Mouse (Mus musculus) right cerebral cortex, adult 18-20 months (tissue): Measurements from ENCODE around the gene Ccdc141.
A peak's percentile ranks its signal among the peaks of the same experiment; 100 is the strongest.
"Not testable (repeated sequence)": the region's sequence is repeated elsewhere in the genome, so short reads cannot be mapped to it uniquely, and the experiment has no call there.

Experiments
- DNase-seq: peaks from one replicate; pipeline ENCODE4 v3.0.0; 2022; ENCODE audit warnings: mixed read lengths

The Ccdc141 gene

DNA sequence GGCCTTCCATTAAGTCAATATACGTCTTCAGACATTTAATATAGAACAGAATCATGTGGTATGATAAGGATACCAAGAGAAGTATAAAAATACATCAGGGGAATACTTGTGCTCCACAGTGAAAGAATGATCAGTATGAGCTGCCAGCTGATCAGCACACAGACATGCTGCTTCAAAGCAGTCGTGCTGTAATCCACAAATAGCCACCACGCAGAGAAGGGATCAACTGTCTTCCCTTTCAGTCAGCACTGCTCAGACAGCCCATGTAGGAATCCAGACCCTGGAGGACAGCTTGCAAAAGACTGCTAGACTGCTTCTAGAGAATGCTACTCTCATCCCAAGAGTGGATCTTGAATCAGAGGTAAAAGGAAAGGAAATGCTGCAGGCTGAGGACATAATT is 127.5 kb downstream of the Ccdc141 start:
- DNase-seq = no peak

DNA sequence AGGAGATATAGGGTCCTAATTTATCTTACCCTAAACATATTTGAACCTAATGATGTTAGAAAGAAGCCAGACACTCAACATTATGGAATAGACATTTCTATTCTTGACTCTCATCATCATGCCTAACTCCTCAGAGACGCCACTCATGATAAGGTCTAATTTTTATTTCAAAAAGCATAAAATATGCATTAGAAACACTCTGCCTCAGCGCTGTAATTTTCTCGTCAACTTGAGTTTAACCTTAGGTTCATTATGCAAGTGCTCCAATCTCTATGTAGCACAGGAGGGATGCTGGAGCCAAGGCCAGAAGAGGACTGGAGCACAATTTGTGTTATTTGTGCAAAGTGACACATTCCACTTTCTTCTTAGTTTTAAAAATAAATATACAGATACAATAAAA is 130.8 kb downstream of the Ccdc141 start:
- no peak for DNase-seq

DNA sequence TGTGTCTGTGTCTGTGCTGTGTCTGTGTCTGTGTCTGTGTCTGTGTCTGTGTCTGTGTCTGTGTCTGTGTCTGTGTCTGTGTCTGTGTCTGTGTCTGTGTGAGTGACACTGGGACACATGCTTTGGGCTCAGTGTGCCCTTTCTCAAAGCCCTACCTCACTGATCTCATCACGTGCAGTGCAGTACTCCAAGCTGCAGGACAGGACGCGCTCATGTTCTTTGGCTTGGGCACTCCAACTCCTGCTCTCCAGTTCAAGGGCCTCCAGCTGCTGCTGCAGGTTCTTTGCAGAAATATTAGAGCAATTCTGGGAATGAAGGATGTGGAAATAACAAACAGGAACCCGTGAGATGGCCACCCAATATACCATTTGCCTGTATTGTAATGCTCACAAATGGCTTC is 131.2 kb downstream of the Ccdc141 start:
- no peak for DNase-seq

DNA sequence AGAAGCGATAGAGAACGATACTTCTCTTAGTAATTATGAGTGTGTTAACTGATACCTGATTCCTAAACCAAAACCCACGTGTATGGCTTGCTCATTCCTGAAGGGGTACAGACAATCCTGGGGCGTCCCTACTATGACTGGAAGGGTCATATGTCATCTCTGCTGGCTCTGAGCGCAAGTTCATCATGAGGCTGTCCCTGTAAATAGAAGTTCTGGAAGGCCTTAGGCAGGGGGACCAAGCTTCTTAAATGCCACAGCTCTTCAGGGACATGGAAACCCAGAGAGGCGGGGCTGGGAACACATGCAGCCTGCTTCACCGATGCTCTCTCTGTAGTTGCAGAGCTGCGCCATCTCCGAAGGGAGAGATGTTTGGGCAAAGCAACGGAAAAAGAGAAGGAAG is 133.2 kb downstream of the Ccdc141 start:
- DNase-seq = no peak

DNA sequence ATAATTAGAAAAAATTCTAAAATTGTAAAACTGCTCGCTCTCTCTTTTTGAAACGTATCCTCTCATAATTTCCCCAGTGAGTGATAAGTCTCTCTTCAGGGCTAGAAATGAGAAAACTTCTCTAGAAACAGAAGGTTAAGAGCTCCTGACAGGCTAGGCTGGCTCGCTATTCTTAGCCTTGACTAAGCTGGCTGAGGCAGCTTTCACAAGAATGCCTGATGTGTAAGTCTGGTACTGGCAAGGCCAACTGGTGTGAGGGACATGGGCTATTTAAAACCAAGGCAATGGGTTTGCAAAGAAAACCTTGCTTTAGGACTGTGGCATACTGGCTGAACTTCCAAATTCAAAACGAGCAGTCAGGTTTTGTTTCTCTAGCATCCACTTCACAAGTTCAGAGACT is 136.3 kb downstream of the Ccdc141 start:
- peak; percentile 41 for DNase-seq

DNA sequence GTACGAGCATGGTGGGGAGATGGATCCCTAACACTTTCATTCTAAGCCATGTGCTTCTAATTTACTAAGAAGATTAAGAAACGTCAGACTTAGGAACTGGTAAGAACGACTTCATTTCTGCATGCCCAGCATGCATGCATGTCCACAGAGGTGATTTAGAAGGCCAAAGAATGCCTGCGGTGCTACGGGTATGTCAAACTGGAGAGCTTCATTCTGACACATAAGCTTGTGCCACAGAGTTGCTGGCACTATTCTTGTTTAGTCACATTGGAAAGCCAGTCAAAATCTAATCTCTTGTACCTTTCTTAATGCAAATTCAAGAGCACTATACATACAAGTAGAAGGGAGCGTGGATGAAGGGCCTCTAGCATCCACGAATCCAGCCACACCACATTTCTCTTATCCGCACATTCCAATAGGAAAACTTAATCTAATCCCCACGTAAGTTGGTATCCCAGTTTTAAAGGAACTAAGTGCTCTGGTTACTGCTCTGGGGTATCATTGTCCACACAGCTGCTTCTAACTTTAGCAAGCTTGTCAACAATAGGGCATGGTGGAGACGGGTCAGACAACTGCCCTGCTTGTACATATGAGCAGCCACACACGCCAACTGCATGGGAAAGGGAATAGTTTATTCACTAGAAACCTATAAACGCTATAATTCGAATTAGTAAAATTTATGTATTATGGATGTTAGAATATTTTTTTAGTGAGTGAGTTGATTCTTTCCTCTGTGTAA is 136.9 kb downstream of the Ccdc141 start:
- no peak for DNase-seq

DNA sequence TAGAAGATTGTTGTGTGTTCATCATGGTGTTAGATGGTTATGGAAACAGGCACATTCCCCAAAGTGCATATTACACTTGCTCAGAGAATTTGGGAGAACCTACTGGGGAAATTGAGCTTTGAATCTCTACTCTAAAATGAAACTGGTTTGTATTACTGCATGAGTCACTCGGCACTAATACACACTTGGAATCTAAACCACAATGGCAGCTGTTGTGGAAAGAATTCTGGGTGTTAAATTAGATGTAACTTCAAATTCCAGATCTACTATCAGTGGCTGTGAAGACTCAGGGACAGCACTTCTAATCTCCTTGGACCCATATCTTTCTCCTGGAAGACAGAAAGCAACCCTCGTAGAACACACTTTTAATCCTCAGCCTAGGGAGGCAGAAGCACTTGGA is 149.8 kb downstream of the Ccdc141 start:
- DNase-seq = no peak

DNA sequence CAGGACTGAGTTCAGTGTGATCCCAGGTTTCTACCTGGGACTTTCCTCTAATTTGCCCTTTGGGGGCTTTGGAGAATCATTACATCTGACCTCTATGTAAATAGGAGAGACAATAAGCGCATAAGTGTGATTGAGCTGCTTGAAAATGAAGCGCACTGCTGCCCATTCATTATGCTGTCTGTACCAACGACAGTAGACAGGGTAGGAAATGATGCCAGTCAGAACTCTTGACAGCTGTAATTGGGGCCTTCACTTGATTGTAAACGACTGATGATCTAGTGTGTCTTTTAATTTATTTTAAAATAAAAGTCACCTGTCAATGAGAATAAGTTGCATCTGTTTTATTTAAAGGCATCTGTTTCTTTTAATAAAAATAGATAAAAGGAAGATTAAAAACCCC is 152.7 kb downstream of the Ccdc141 start:
- no peak for DNase-seq

DNA sequence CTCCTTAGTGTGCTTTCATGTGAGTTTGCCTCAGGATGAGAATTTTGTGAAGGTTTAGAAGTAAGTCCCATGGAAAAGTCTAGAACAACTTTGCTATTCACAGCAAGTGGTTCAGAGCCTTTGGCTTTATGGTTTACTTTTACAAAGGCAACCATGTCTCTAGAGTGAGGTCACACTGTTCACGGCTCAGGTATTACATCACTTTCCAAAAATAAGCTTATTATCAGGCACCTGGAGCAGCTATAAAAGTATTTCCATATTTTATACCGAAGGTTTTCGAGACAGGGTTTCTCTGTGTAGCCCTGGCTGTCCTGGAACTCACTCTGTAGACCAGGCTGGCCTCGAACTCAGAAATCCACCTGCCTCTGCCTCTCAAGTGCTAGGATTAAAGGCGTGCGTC is 157.0 kb downstream of the Ccdc141 start:
- not testable (repeated sequence) for DNase-seq

DNA sequence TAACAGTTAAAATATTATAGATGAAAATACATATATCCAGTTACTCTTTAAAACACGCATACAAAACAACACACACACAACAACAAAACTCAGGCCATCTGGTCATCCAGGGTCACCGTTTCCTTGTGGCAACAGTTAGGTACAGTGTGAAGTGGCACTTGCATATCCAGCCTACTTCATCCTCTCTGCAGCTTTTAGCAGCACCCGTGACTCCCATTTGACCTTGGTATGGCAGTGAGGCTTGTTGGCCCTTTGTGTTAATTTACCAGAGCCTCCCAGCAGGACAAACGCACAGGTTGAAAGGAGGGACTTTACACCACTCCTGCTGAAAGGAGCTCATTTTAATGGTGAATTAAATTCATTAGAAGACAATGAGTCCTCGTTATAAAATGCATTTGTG is 158.5 kb downstream of the Ccdc141 start:
- DNase-seq = no peak

DNA sequence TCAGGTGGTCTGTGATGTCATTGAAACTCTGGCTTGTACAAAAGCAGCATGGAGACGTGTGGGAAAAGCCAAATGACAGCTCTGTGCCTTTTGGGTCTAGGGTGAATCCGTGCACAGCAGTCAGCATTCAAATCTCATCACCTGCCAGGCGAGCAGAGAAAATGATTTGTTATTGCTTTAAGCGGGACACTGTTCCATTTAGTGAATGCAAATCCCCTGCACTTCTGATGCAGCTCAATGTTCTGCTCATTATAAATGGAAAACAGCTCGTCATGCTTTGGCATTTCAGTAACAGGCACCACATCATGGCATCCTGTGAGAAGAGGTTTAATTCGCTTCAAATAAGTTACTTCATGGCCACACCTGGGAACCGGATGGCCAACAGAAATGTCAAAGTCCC is 163.4 kb downstream of the Ccdc141 start:
- no peak for DNase-seq

DNA sequence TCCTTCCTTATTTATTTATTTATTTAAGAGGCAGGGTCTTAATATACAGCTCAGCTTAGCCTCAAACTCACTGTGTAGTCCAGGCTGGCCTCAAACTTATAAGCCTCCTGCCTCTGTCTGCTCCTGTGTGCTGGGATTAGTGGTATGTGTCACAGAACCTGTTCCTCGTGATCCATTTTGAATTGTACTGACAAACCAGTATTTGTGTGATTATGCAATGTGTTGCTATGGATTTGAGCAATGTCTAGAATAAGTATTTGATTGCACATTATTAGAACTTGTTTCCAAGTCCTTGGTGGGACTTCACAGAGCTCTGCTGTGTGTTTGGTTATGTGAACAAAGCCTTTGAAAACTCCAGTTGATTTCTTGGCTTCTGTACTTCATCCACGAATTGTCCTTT is 167.3 kb downstream of the Ccdc141 start:
- no peak for DNase-seq

DNA sequence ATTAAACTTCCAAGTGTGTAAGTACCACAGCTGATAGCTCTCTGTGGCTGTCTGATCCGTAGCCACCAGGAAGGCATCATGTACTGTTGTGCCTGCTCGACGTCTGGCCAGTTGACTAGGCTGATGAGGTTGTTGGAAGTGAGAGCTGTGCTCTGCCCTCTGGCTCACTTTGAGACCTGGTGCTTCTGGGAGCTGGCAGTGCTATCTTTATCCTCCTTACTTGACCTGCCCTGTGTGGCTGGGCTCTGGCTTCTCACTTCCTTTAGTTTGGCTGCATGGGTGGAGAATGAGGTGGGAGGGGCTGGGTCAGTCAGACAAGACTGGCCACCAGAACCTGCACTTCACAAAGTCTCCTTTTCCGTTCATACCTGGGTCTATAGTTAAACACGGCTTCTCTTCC is 172.1 kb downstream of the Ccdc141 start:
- no peak for DNase-seq

DNA sequence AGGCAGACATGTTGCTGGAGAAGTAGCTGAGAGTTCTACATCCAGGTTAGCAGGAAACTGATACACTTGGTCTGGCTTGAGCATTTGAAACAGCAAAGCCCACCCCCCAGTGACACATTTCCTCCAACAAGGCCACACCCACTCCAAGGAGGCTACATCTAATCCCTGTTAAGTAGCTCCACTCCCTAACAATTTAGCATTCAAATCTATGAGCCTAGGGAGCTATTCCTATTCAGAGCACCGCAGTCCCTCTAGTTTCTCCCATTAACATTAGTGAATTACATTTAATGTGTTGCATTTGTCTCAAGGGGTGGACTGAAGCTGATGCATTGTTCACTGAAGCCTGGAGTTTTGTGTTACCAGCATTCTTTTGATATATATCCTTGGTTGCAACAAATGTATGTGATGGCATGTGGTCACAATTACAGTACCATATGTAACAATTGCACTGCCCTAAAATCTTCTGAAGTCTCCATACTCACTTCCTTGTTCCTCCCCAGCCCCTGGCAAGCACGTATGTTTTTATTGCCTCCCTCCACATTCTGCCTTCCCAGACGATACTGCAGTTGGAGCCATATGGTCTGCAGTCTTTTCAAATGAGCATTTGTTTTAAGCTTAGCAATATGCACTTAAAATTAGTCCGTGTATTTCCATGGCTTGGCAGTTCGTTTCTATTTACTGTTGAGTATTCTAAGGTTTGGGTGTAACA is 177.8 kb downstream of the Ccdc141 start:
- DNase-seq = peak; percentile 15

DNA sequence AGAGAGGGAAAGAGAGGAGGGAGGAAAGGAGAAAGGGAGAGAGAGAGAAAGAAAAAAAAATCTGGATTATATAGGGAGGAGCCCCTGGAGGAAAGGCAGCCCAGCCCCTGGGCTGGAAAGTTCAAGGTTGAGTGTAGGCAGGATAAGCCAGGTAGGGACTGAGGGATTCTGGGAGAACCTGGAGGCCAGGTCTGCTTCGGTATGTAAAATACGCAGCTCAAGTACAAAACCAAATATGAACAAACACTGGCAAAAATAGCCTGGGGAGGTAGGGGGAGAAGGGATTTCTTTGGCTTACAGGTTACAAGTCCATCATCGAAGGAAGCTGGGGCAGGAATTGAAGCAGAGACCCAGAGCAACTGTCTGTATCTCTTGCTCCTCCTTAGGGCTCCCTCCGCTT is 183.1 kb downstream of the Ccdc141 start:
- no peak for DNase-seq

DNA sequence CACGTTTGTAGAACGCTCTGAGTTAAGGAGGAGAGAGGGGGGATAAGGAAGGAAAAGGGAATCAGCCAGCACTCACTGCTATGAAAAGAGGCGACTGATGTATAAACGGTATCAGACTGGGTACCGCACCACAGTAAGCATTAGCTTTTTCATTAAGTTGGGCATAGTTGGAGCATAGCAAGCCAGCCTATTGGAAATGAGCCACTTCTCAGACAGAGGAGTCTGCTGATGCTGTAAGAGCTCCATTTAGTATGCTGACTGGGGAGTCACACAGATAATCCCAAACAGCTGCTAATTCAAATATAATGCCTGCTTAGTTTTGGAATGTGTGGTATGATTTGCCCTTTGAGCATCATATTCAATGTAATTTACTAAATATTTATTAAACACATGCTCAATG is 186.1 kb downstream of the Ccdc141 start:
- DNase-seq = no peak

DNA sequence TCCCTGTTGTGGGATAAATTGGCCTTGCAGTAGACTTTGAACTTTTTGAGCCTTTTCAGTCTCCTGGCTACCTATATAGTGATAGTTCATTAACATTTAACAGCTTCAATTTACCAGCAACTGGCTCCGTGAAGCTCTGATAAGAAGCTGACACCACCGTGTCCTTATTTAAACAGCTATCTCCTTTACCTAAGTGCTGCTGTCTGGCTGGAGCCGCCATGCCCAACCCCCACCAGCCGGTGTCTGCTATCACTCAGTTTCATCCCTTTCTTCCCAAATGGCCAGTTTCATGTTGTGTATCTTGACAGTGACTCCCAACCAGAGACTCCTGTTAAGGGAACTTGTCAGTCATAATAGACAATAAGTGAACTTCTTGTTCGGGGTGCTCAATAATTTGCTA is 186.8 kb downstream of the Ccdc141 start:
- DNase-seq = no peak

DNA sequence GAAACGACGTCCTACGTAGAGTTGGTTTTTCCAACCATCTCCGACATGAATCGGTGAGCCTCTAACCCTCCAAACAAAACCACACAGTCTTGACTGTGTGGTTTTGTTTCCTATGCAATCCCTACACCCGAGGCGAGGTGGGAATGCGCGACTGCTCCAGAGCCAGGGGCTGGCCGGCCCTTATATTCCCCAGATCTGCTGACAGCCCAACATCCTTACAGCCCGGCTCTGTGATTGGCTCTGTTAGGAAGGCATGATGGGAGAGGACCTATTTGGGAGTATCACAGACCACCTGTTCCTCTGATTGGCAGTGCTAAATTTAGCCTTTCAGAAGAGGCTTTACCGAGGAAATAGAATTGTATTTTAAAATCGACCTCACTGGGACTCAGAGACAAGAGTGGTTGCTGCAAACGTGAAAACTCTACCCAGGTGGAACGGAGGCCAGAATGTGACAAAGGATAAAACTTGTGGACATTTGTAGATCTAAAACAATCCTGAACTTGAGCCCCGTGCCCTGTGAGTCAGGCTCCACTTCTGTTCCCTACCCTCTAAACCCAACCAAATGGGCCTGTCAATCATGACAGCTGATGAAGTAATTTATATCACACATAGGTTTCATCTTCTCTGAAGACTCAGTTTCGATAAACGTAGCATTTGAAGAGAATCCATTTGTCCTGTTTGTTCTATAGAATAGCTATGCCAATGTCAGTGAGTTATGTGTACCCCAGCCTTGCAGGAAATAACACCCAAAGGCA is 187.9 kb downstream of the Ccdc141 start, which contains the start of gene Ttn:
Gene Ttn, minus strand, starts transcription at position 157 of the 755 bp plus-strand sequence.
- DNase-seq = no peak

DNA sequence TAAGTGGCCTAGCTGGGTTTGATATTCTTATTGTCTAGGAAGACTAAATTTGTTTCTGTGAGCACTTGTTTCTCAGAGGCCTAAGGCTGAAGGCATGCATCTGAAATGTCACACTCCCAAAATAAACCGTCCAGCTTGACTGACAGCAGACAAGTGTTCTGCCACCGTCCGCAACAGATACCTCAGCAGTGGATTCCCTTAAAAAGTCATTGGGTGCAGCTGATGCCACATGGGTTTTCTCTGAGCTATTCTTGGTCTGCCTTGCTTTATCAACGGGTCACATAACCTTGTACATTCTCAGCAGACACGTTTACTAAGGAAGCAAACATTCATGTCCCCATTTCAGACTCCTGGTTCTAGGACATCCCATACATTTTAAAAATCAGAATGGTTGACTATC is 188.7 kb downstream of the Ccdc141 start:
- no peak for DNase-seq

DNA sequence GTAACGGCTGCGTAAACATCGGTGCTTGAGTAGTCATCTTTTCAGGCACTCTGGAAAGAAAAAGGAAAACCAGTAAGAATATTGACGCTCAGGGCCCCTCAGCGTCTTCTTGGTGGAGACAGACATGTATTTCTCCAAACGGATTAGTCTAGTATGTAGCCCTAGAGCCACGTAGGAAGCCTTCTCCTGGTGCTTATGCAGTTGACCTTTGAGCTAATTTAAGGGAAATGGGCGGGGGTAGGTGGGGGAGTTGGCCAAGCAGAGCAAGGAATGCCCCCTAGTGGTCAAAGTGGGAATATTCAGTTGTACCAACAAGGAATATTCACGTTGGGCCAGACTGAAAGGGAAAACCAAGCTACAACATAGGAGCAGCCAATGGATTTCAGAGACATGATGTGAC is 190.3 kb downstream of the Ccdc141 start:
- no peak for DNase-seq

DNA sequence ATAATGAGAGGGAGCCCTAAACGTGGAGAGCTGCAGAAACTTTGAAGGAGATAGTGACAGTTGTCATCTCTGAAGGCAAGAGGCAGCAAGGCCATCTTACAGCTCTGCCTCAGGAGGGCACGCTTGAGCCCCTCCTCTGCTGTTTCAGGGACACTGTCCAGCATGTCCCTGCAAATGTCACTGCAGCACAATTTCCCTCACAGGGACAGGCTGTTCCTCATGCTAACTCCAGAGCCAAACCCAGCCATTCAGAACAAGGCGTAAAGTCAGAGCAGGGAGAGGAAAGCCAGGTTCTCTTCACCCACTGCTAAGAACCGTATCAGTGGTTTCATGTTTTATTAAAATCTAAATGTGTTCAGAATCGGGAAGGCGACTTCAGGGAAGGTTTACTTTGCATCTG is 192.8 kb downstream of the Ccdc141 start:
- no peak for DNase-seq

DNA sequence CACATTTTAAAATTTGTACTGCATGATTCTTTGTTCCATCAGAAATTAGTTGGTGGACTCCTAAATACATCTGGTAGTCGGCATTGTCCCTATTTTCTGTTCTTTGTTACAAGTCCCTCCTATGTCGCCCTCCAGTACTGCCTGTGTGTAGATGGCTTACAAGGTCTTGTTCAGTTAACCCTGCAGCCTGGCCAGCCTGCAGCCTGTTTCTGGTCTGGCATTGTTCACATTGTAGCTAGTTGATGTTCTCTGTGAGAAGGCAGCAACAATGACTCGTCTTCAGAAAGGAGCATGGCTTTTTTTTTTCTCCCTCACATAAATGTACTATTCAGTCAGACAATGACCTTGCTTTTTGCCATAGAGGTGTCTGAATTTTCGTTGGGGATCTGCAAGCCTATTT is 198.4 kb downstream of the Ccdc141 start:
- DNase-seq = no peak

DNA sequence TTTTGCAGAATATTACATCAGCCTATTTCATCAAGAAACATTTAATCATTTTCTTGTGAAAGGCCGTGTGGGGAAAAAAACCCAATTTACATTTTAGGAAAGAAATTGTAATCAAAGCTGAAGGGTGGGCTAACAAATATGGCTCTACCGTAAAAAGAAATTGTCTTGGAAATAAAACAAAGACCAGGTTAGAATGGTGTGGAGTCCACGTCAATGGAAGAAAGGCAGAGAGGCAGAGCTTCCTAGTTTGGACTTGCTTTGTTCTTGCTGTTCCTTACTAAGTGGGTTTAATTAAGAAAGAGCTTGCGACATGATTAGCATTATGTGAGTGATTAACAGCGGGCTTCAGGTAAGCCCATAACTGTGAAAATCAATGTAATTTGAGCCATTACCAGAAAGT is 199.4 kb downstream of the Ccdc141 start:
- no peak for DNase-seq

DNA sequence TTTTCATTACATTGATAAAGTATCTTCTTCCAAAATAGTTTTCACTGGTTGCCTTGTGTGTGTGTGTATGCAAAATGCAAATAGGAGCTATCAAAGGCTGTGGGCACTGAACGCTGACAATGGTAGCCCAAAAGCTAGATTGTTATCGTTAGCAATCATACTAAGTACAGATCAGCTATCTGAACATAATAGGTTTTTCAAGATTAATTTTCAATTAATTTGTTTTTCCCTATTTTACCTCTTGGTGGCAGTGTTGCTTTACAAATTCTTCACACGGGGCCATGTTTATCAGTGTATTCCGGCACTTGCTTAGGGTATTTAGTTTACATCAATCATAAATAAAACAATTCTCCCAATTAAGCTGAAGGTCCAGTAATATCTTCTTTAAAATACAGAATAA is 199.8 kb downstream of the Ccdc141 start:
- no peak for DNase-seq
